Mouse (Mus musculus): Measurements from ENCODE around the gene Rdh12.

Rdh12 gene

DNA sequence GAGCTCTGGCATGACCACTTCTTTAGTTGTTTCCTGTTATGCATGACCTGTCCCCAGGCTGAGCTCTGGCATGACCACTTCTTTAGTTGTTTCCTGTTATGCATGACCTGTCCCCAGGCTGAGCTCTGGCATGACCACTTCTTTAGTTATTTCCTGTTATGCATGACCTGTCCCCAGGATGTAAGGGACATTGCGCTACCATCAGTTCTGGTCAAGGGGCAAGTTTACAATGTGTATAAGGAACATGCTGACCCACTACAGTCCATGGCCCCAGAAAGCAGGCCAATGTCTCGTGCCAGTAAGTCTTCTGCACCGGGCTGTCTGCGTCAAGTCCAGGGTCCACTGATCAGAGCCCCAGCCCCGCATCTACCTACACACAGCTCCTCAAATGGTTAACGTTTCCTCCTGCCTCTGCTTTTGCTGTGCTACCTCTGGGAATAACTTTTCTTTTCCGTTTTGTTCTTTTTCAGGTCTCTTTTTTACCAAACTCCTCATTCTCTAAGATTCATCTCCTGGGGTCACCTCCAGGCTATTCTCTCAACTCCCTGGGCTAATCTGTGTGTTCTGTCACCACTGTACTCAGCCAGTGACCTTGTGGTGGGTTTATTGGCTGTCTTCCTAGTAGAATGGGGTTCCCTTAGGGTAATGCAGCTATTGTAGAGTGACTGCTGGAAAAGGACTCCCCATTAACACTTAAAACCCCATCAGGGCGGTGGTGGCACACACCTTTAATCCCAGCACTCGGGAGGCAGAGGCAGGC lies 44.8 kb downstream of the Rdh12 start:
- DNase-seq, result no peak

DNA sequence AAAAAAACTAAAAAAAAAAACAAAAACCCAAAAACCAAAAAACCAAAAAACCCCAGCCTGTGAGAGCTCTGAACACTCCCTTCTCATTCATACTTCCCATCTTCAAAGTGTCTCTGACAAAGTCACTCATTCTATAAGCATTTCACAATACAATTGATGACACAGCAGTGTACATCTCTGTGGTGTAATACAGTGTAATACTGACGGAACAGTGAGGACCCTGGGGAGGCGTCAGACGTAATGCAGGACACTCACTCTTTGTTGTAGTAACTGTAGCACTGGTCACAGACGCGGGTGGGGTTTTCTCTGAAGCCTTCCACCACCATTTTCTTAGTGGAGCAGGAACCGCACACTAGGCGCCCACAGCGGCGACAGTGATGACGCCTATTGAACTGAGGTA lies 46.3 kb downstream of the Rdh12 start:
- no peak for DNase-seq

DNA sequence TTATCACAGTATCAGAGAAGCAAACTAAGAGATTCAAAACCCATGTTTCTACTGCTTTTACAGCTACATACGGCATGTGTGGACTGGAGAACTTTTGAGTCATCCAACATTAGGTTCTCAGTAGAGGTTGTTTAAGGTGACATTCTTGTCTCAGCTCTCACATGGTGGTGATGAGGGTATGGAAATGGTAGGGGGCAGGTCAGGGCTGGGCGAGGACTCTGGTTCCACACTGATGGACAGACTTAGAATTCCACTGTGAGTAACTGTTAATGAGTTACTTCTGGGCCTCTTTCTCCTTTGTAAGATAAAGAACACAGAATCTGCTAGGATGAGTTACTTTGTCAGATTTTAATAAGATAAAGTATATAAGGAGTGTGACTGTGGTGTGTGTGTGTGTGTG lies 51.4 kb downstream of the Rdh12 start:
- DNase-seq, result no peak

DNA sequence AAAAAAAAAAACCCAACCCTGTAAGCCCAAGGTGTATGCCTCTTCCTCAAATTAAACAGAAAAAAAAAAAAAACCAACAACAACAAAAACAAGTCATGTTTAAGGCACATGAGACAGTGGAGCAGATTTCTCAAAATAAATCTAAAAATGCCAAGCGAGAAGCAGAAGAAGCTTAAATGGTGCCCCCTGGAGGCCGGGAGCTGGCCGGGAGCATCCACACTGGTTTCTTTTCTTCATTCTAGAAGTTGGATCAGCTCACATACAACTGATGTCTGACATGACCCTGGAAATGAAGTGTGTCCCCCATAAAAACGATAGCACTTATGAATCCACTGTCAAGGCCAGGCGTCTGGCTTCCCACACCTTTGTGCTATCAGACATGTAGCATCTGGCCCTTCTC lies 52.3 kb downstream of the Rdh12 start:
- peak; percentile 10 for DNase-seq
